Mouse (Mus musculus): ENCODE results near the gene Adgrl1. TPM values are rescaled to one million over a fixed set of nuclear protein-coding genes. Genes with fewer than 3 reads are reported as not detected.
"Not testable (repeated sequence)": the region's sequence is repeated elsewhere in the genome, so short reads cannot be mapped to it uniquely, and the experiment has no call there.

Adgrl1 gene
- polyA plus RNA-seq, 1 experiment from 2014 or later: 24.4 TPM

GRCm38 (mm10) chr8:83983222-83983621 is 83.3 kb downstream of the Adgrl1 start:
- H3K27me3 ChIP-seq (ENCODE audit: control insufficient read depth, insufficient read depth, low read length); H3K4me1 ChIP-seq (ENCODE audit: control insufficient read depth, insufficient read depth, low read length); H3K4me3 ChIP-seq (ENCODE audit: low read length); H3K9ac ChIP-seq (ENCODE audit: low read depth, low read length); H3K4me2 ChIP-seq (replicated peaks; ENCODE audit: low read depth, low read length); H3K27ac ChIP-seq (ENCODE audit: low read depth, low read length); ATAC-seq (ENCODE audit: low FRiP score, low TSS enrichment); H3K9me3 ChIP-seq (ENCODE audit: control insufficient read depth, low read length): not testable (repeated sequence)
- 91% methylated on average over 2 of the region's 2 CpGs for WGBS
- peaks cover 71% of the 10 kb centered on the region for H3K36me3 ChIP-seq (ENCODE audit: control insufficient read depth, insufficient read depth, low read length)

- no peak overlapping the region for H3K4me3 ChIP-seq (ENCODE audit: low read length)
- no peak overlapping the region for H3K4me2 ChIP-seq (replicated peaks; ENCODE audit: low read depth, low read length)
- 91% methylated on average over 7 of the region's 7 CpGs for WGBS
- no peaks in the 10 kb centered on the region for H3K9me3 ChIP-seq (ENCODE audit: control insufficient read depth, low read length)
- H3K27me3 ChIP-seq (ENCODE audit: control insufficient read depth, insufficient read depth, low read length): no peaks in the 10 kb centered on the region
- H3K27ac ChIP-seq (ENCODE audit: low read depth, low read length): no peak overlapping the region
- ATAC-seq (ENCODE audit: low FRiP score, low TSS enrichment): no peak
- H3K36me3 ChIP-seq (ENCODE audit: control insufficient read depth, insufficient read depth, low read length): peaks cover 77% of the 10 kb centered on the region
- H3K9ac ChIP-seq (ENCODE audit: low read depth, low read length): no peak overlapping the region
- H3K4me1 ChIP-seq (ENCODE audit: control insufficient read depth, insufficient read depth, low read length): no peaks in the 10 kb centered on the region
Observed at GRCm38 (mm10) chr8:83989243-83989642, 89.3 kb downstream of the Adgrl1 start.

GRCm38 (mm10) chr8:83990170-83990569 is 90.3 kb downstream of the Adgrl1 start:
- 94% methylated on average over 14 of the region's 14 CpGs for WGBS
- Histone ChIP-seq H3K9me3 (ENCODE audit: control insufficient read depth, low read length) (no peaks in the 10 kb centered on the region), H3K27me3 (ENCODE audit: control insufficient read depth, insufficient read depth, low read length) (no peaks in the 10 kb centered on the region), H3K4me1 (ENCODE audit: control insufficient read depth, insufficient read depth, low read length) (no peaks in the 10 kb centered on the region), H3K4me2 (replicated peaks; ENCODE audit: low read depth, low read length) (no peak overlapping the region), H3K27ac (ENCODE audit: low read depth, low read length) (no peak overlapping the region), H3K4me3 (ENCODE audit: low read length) (no peak overlapping the region), H3K9ac (ENCODE audit: low read depth, low read length) (no peak overlapping the region), H3K36me3 (ENCODE audit: control insufficient read depth, insufficient read depth, low read length) (peaks cover 72% of the 10 kb centered on the region)
- ATAC-seq (ENCODE audit: low FRiP score, low TSS enrichment): no peak

Small RNAs within 50 kb of the gene (microRNA-seq; reads per million reads assigned to microRNA genes)
- not detected for gene Gm44330
- gene Gm44450: not detected

Other genes with a start within 250 kb of the Adgrl1 start
- gene Gipc1, start 247.4 kb upstream of the Adgrl1 start, polyA plus RNA-seq (2014; fragmentation: Nextera tagmentation; extraction: Ambion mirVana): 168 and 210 TPM in 2 replicates
- gene Ptger1, start 233.4 kb upstream of the Adgrl1 start, polyA plus RNA-seq (2014; fragmentation: Nextera tagmentation; extraction: Ambion mirVana): 0.97 and 1.3 TPM in 2 replicates
- 23.8 and 36.1 TPM in 2 replicates for gene Pkn1, start 200.9 kb upstream of the Adgrl1 start, polyA plus RNA-seq (2014; fragmentation: Nextera tagmentation; extraction: Ambion mirVana)
- gene Ddx39, start 184.9 kb upstream of the Adgrl1 start, polyA plus RNA-seq (2014; fragmentation: Nextera tagmentation; extraction: Ambion mirVana): 193 and 194 TPM in 2 replicates
- gene Adgre5, start 158.8 kb upstream of the Adgrl1 start, polyA plus RNA-seq (2014; fragmentation: Nextera tagmentation; extraction: Ambion mirVana): 18.6 and 30.9 TPM in 2 replicates
- 0.37 and 0.61 TPM in 2 replicates for gene Gm10644, start 55.1 kb downstream of the Adgrl1 start, polyA plus RNA-seq (2014; fragmentation: Nextera tagmentation; extraction: Ambion mirVana)
- 68.2 and 71.4 TPM in 2 replicates for gene Asf1b, start 55.4 kb downstream of the Adgrl1 start, polyA plus RNA-seq (2014; fragmentation: Nextera tagmentation; extraction: Ambion mirVana)
- gene Prkaca, start 72.9 kb downstream of the Adgrl1 start, polyA plus RNA-seq (2014; fragmentation: Nextera tagmentation; extraction: Ambion mirVana): 123 and 124 TPM in 2 replicates
- 17.9 and 31.9 TPM in 2 replicates for gene Samd1, start 97.6 kb downstream of the Adgrl1 start, polyA plus RNA-seq (2014; fragmentation: Nextera tagmentation; extraction: Ambion mirVana)
- gene 1700067K01Rik, start 101.4 kb downstream of the Adgrl1 start, polyA plus RNA-seq (2014; fragmentation: Nextera tagmentation; extraction: Ambion mirVana): 1.2 TPM in 2 replicates
- gene 2210011C24Rik, start 112.1 kb downstream of the Adgrl1 start, polyA plus RNA-seq (2014; fragmentation: Nextera tagmentation; extraction: Ambion mirVana): 3.6 and 5.7 TPM in 2 replicates
- 5.9 and 7.4 TPM in 2 replicates for gene Palm3, start 121.4 kb downstream of the Adgrl1 start, polyA plus RNA-seq (2014; fragmentation: Nextera tagmentation; extraction: Ambion mirVana)
- 1.4 and 1.6 TPM in 2 replicates for gene Il27ra, start 142.5 kb downstream of the Adgrl1 start, polyA plus RNA-seq (2014; fragmentation: Nextera tagmentation; extraction: Ambion mirVana)
- gene Rln3, start 144.9 kb downstream of the Adgrl1 start, polyA plus RNA-seq (2014; fragmentation: Nextera tagmentation; extraction: Ambion mirVana): 0.33 TPM in 1 of 2 replicates, not detected in the other
- gene Gm10643, start 165.0 kb downstream of the Adgrl1 start, polyA plus RNA-seq (2014; fragmentation: Nextera tagmentation; extraction: Ambion mirVana): 1.2 and 2.2 TPM in 2 replicates
- 10.4 and 13.7 TPM in 2 replicates for gene Rfx1, start 166.7 kb downstream of the Adgrl1 start, polyA plus RNA-seq (2014; fragmentation: Nextera tagmentation; extraction: Ambion mirVana)
- 10.4 and 18.3 TPM in 2 replicates for gene Dcaf15, start 204.7 kb downstream of the Adgrl1 start, polyA plus RNA-seq (2014; fragmentation: Nextera tagmentation; extraction: Ambion mirVana)
- 0.19 and 0.34 TPM in 2 replicates for gene Podnl1, start 225.9 kb downstream of the Adgrl1 start, polyA plus RNA-seq (2014; fragmentation: Nextera tagmentation; extraction: Ambion mirVana)
- gene Cc2d1a, start 247.8 kb downstream of the Adgrl1 start, polyA plus RNA-seq (2014; fragmentation: Nextera tagmentation; extraction: Ambion mirVana): 11.7 and 17.7 TPM in 2 replicates
- gene 4930432K21Rik, start 247.9 kb downstream of the Adgrl1 start, polyA plus RNA-seq (2014; fragmentation: Nextera tagmentation; extraction: Ambion mirVana): 0.87 and 1.2 TPM in 2 replicates